Mouse (Mus musculus) kidney, adult 9 months (tissue): ENCODE results near the gene Rasgef1a.
A peak's percentile ranks its signal among the peaks of the same experiment; 100 is the strongest.

Experiments
- DNase-seq: peaks from one replicate; pipeline ENCODE4 v3.0.0; 2022

Gene Rasgef1a

DNA sequence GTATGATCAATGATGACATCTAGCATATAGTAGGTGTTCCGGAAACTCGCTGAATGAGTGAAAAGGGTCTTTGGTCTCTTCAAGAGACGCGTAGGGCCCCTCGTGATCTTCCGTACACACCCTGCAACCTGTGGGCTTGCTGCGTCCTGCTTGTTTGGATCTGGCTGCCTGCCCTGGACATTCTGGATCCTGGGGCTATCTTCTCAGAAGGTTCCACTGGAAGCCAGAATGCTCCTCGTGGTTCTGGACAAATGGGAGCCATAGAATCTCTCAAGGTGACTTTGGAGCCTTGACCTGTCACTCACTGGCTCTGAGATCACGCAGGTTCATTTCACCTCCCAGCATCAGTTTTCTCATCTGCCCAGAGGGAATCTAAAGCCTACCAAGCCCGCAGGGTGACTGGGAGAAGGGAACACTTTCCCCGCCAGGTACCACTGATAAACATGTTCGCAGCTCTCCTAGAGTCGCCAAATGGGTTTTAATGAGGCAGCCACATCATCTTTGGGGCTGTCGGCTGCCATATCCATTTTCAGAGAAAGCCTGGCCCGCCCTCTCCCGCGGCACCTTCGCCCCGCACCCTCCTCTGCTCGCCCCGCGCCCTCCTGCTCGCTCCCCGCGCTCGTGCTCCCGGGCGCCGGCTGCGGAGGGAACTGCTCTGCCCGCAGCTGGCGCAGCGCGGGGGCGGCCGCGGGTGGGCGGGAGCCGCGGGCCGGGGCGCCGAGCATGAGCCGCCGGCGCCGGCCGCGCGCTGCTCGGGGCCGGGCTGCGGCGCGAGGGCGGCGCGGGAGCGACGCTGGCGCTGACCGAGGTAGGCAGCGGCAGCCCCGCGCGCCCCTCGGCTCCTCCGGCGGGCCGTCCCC, at the start of gene Rasgef1a:
Rasgef1a (plus strand) TSS at position 683 of the 860 bp plus-strand sequence.
- DNase-seq: no peak

DNA sequence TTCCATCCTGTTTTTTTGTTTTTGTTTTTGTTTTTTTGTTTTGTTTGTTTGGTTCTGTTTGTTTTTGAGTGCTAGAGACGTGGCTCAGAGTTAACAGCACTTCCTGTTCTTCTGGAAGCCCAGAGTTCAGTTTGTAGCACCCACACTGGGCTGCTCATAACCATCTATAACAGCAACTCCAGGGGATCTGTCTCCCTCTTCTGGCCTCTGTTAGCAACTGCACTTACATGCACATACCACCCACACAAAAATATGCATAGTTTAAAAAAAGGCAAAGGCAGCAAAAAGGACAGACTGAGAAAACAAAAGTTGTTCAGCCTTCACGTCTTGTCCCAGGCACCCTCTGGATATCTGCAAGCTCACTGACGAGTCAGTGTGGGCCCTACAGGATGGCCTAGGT, 48.0 kb upstream of the Rasgef1a start:
- DNase-seq: no peak

DNA sequence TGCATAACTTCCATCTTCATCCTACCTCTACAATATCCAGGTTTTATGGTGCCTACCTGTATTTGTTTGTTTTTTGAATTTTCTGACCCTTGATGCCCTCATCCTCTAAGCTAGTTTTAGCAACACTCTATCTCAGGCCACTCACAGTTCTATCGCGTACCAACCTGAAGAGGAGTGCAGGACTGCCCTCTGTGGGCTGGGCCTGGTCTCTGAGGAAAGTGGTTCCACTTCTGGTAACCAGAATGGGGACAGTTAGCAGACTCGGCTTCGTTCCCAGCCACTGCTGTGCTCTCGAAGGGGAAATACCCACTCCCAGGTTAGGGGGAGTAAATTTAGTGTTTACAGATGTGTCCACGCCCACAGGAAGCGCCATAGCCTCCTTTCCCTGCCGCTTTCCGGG, 44.5 kb upstream of the Rasgef1a start:
- peak; percentile 16 for DNase-seq

- DNase-seq: no peak
These were observed 24.1 kb upstream of the Rasgef1a start for GRCm38 (mm10) chr6:117987173-117987572.

DNA sequence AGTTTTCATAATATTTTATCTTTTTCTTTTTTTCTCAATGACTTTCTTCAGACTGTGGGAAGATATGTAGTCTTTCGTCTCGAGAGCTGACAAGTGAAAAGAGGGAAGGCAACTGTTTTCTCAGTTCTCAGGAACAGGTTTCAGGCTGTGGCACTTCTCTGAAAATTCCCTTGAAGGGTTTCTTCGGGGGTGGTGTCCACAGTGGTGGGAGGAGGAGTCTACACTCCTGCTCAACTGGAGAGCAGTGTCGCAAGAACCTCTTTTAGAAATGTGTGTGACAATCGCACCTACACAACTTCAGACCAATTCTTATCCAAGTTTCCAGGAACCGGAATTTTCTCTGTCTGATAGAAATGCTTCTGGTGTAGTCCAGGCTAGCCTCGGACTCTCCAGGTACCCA, 22.0 kb upstream of the Rasgef1a start:
- no peak for DNase-seq

GRCm38 (mm10) chr6:117990649-117991048, 20.6 kb upstream of the Rasgef1a start:
- no peak for DNase-seq

GRCm38 (mm10) chr6:117991297-117991696, 19.9 kb upstream of the Rasgef1a start:
- no peak for DNase-seq

DNA sequence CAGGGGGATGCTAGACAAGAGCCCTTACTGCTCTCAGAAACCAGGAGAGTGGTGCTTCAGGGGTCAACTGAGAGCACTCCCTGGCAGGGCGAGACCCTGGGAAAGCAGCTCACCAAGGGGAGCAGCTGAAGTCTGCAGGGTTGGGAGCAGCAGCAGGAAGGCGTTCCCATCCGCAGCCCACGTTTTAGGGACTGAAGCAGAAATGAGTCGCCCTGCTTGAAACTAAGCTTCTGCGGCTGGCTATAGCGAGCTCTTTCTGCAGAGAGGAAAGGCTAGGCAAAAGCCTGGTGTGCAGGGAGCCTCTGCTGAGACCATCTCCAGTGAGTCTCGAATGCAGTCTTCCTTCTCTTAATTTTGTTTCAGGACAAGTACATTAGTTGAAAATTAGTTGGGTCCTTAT, 19.3 kb upstream of the Rasgef1a start:
- DNase-seq: no peak

DNA sequence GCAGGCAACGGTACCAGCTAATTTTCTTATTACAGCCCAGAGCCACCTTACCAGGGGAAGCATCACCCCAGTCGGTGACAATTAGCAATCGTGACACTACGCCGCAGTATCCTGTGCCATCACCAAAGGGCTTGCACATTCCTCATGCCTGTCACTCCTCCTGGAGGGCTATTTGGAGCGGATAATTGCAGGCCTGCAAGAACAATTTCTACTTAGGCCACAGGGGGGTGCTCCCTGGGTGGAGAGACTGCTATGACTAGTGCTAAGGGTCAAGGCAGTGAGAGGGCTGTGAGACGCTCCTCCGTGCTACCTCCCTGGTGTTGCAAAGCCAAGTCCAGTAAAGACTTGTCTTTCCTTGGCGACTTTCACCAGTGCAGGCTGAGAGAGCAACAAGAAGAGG, 16.1 kb upstream of the Rasgef1a start:
- no peak for DNase-seq

DNA sequence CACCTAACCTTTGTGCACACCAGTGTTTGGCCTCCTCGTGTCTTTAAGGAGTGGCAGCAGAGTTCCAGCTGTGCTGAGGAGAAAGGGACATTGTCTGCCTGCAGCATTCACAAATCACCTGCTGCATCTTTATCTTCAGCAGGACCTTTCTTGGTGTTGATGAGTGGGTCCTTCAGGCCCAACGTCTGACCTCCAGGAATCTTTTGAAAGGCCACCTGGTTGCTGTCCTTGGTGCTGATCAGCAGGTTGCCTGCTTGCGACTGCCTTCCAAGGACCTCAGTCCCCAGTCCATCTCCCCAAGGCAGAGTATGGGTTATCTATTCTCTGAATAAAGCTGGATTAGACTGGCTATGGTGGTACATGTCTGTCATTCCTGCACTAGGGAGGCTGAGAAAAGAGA, 10.0 kb upstream of the Rasgef1a start:
- peak; percentile 5 for DNase-seq

DNA sequence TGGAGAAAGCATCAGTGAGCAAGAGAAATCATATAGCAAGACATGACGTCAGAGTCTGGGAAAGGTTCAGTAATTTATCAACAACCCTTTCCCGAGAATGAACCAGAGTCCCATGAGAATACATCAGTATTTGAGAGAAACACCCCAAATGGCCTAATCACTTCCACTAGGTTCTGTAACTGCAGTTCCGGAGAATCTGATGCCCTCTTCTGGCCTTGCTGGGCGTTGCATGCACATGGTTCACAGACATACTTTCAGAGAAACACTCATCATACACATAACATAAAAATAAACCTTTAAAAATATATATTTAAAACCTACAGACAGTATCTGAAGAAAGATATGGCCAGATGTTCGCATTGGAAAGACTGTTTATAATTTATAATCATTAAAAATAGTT, 3.9 kb upstream of the Rasgef1a start:
- DNase-seq: peak; percentile 24

DNA sequence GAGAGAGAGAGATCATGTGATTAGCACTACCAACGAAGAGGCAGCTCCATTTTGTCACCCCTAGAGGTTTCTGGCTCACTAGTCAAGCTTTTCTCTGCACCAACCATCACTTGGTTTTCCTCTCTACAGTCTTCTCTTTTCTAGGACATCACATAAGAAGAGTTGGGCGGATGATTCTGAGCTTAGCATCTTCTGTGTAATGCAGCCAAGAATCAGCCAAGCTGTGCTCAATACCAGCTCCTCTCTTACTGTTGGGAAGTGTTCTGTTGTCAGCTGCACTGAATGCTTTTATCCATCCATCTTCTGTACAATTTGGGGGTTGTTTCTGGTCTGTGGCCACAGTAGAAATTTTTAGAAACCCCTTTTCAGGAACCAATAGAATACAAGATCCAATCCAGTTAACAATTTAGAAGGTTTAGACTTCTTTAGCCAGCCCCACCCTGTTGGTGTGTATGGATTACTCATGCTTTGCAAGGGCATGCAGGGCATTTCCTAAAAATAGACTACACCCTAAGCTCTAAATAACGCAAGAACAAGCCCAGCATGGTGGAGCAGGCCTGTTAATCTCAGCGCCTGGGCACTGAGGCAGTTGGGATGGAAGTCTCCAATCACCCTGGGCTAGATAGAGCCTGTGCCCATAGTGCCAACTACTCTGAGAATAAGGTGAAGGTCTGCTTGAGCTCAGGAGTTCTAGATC, 3.2 kb upstream of the Rasgef1a start:
- DNase-seq: no peak

DNA sequence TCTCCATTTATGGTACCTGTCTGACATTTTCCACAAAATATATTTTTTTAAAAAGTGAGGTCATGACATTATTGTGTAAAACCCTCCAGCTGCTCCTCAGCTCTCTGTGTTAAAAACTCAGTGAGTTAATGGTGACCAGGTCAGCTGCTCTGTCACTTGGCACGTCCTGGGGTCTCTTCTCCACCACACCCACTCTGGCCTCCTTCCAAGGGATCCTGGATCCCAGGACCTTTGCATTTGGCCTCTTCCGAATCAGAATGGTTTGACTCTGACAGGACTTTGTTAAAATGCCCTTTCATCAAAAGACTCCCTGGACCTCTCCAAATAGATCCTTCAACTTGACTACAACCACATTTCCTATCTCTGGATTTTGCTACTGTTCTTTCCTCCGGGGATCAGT, 982 bp upstream of the Rasgef1a start:
- DNase-seq: no peak

- DNase-seq: no peak
These were observed 528 bp downstream of the Rasgef1a start for GRCm38 (mm10) chr6:118011616-118012316.

- DNase-seq: no peak
These were observed 1.1 kb downstream of the Rasgef1a start for GRCm38 (mm10) chr6:118012317-118012700.

- no peak for DNase-seq
These were observed 2.0 kb downstream of the Rasgef1a start for GRCm38 (mm10) chr6:118012987-118013866.

GRCm38 (mm10) chr6:118014881-118015280, 3.6 kb downstream of the Rasgef1a start:
- DNase-seq: no peak

DNA sequence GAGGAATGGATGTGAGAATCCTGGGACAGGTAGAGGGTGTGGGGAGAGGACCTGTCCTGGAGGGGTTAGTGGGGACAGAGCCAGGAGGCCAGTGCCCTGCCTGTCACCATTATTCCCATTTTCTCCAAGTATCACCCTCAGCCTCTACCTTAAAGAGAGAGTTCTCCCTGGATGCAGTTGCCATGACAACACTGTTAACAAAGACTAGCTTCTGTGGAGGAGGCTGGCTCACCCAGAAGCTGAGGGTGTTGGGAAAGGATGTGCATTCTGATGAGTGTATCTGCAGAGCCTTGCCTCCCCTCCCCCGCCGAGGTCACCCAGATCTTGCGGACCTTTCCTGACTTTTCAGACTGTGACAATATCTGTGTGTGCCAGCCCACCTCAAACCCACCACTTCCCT, 4.7 kb downstream of the Rasgef1a start:
- no peak for DNase-seq

- DNase-seq: no peak
These were observed 7.4 kb downstream of the Rasgef1a start for GRCm38 (mm10) chr6:118018666-118019065.

DNA sequence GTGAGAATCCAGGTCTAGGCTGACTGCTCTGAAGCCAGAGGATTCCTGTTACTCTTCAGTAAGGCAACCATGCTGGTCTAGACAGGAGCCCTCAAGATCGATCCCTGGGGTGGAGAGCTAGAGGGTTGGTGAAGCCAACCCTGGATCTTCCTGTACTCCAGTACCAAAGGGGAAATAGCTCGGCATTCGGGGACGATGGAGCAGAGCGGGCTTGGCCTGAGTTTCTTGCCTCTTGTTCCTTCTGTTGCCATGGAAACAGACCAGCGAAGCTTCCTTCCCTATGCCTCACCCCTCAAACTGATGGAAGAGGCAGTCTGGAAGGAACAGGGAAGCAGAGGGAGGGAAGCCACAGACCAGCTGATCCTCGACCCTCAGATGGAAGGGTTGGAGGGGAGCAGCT, 8.3 kb downstream of the Rasgef1a start:
- no peak for DNase-seq

- no peak for DNase-seq
These were observed 11.8 kb downstream of the Rasgef1a start for GRCm38 (mm10) chr6:118022898-118023635.

GRCm38 (mm10) chr6:118027036-118027435, 15.8 kb downstream of the Rasgef1a start:
- DNase-seq: no peak
